Mouse (Mus musculus) thymus, postnatal 10 days (tissue): ENCODE results near the gene Hist2h2ab.
"Not testable (repeated sequence)": the region's sequence is repeated elsewhere in the genome, so short reads cannot be mapped to it uniquely, and the experiment has no call there.

Experiments
- DNase-seq, 2 experiments: peaks; one replicate each; pipeline ENCODE4 v3.0.0; 2021; ENCODE audit warnings: low spot score in 2 of 2

Hist2h2ab gene

GRCm38 (mm10) chr3:96198181-96198580 is 21.5 kb upstream of the Hist2h2ab start:
- peak; percentile 41 to 50 for DNase-seq

DNA sequence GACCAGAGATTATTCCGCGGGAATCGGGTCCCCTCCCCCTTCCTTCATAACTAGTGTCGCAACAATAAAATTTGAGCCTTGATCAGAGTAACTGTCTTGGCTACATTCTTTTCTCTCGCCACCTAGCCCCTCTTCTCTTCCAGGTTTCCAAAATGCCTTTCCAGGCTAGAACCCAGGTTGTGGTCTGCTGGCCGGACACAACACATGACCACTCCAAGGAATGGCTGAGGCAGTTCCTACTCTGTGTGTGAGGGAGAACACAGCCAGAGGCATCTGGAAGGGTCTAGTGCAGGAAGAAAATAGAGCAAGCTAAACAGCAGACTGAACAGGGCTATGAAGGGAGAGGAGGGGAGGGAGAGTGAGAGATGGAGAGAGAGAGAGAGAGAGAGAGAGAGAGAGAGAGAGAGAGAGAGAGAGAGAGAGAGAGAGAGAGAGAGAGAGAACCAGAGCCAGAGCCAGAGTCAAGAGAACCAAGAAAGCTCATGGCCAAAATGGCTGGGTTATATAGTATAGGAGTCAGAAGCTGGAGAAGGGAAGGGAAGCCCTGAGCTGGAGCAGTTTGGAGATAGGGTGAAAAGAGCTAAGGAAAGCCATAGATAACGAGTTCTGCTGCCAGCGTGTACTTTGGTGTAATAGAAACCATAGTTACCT is 20.9 kb upstream of the Hist2h2ab start:
- not testable (repeated sequence) for DNase-seq

- no peak for DNase-seq
Measured at GRCm38 (mm10) chr3:96199731-96200130, 19.9 kb upstream of the Hist2h2ab start.

GRCm38 (mm10) chr3:96207819-96208218 is 11.8 kb upstream of the Hist2h2ab start:
- DNase-seq, result no peak

DNA sequence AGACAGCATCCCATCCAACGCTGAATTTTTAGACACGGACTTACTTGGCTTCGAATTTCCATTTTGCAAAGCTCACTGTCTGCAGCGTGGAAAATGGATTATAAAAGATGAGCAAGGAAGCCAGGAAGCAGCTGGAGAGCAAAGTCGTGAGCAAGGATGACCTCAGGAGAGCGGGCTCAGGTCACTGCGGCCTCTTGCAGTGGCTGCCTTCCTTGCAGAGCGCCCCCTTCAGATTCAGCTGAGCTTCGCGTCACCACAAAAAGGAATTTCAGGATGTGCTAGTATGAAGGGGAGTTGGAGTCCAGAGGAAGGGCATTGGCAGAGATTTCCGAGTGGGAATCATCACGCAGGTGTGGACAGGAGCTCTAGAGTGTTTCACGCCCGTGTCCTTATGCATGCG is 10.4 kb upstream of the Hist2h2ab start:
- DNase-seq, result no peak

GRCm38 (mm10) chr3:96219191-96219641 is 449 bp upstream of the Hist2h2ab start:
- peak; percentile 36 to 46 for DNase-seq

- DNase-seq, result not testable (repeated sequence)
Measured at GRCm38 (mm10) chr3:96220131-96220764, 583 bp downstream of the Hist2h2ab start.

- peak; percentile 91 for DNase-seq
Measured at GRCm38 (mm10) chr3:96220765-96221639, 1.3 kb downstream of the Hist2h2ab start, which contains the start of the genes Hist2h2ac and Hist2h2be. Gene Hist2h2ac (minus strand): TSS chr3:96220880. Gene Hist2h2be (plus strand): TSS chr3:96221119.

- peak; percentile 20 to 38 for DNase-seq
Measured at GRCm38 (mm10) chr3:96221640-96222038, 2.0 kb downstream of the Hist2h2ab start.

DNA sequence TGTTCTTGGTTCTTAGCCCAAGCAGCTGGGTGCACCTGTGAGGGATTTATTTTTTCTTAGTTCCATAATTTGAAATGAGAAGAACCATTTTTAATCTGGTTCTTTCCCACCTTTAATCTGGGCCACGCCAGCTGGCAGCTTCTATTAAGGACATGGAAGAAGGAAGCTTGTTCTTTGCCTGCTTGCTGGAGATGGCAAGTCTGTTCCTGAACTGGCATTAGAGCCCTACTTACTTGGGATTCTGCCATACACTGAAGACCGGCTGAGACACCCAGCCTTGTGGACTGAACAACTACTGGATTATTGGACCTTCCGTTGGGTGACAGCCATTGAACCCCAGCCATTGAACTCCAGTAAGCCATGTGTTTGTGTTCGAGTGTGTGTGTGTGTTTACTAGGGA is 3.1 kb downstream of the Hist2h2ab start:
- no peak for DNase-seq

- DNase-seq, result no peak
Measured at GRCm38 (mm10) chr3:96225421-96225820, 5.8 kb downstream of the Hist2h2ab start.

GRCm38 (mm10) chr3:96226695-96227648 is 7.3 kb downstream of the Hist2h2ab start:
- DNase-seq, result no peak

DNA sequence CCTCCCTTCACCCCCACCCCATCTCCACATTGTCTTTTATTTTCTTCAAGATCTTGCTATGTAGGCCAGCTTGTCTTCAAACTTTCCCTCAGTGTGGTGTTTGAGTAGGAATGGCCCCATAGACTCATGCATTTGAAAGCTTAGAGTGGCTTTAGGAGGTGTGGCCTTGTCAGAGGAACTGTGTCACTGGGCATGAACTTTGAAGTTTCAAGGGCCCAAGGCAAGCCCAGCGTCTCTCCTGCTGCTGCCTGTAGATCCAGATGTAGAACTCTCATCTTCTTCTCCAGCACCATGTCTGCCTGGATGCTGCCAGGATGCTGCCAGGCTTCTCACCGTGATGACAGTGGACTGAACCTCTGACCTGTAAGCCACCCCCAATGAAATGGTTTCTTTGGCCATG is 9.2 kb downstream of the Hist2h2ab start:
- no peak for DNase-seq

DNA sequence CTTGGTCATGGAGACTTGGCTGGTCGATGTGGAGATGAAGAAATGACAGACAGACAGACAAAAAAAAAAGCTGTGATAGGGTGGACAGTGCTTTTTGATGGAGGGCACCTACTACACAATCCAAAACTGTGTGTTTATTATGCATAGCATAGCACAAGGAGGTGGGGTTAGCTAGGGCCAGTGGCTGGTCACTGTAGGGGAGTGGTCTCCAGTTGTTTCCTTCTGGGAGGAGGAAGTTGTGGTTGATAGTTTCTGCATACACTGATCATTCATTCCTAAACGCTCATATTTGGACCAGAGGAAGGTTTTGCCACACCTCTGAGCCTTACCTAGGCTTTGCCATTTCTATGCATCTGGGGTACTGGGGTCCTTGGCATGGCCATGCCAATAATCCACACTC is 10.7 kb downstream of the Hist2h2ab start:
- no peak for DNase-seq

DNA sequence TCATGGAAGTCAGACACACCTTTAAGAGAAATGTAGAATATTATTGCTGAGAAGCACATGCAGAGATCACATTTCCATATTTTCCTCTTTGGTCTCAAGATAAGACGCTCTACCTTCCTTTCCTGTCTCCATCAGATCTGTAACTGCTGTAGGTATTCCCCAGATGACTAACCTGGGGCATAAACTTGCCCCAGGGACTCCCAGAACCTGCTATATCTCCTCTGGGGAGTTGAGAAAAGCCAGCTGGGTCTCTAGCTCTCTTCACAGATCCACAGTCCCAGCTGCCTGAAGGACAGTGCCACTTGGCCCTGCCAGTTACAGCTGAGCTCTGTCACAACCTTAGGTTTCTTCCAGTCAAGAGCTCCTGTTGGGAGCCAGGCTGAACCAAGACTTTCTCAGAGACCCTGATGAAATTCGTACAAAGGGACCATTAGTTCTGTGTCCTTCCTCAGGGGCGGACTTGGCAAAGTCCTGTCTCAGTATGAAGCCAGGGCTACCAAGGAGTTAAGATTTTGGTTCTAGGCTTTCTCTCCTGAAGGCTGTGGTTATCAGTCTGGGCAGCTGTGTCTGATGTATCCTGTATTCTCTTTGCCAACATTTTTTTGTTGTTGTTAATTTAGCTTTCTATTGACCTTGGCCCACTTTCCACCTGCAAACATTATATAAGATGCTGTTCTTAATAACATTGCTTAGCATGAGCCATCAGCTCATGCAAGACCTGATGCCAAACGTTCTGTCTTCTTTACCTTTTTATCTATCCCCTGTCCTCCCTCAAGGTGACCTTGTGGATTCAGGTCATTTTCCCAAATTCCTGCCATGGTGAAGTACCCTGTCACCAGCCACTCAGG is 11.5 kb downstream of the Hist2h2ab start:
- no peak for DNase-seq

GRCm38 (mm10) chr3:96231758-96232120 is 12.1 kb downstream of the Hist2h2ab start:
- no peak for DNase-seq

DNA sequence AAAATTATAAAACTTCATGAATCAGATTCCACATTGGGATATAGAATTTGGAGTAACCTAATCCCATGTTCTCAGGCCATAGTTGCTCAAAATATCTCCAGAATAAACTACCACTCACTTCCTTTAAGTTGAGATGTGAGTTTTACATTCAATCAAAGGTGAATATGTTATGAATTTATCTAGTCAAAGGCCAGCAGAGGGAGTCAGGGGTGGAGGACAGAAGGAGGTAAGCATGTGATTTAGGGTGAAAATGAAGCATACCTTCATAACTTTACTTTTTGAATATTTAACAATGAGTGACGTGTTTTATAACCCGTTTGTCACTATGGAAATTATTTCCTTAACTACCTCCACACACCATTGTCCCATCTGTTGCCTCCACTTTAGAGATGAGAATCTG is 15.2 kb downstream of the Hist2h2ab start:
- DNase-seq, result no peak

DNA sequence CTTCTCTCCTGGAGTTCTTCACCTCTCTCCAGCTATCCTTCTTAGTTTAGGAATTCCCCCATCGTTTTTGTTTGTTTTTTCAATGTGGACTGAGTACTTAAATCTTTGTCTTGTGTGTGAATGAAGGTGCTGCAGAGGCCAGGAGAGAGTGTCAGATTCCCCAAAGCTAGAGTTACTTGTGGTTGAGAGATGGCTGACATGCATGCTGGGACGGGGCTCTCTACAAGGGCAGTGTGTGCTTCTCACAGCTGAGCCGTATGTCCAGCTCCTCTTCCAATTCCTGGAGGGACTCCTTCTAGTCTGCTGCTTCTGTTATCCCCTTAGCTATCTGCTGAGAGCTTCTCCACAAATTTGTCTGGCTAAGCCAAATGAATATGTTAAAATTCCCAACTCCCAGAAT is 16.2 kb downstream of the Hist2h2ab start:
- DNase-seq, result no peak

GRCm38 (mm10) chr3:96236834-96237334 is 17.2 kb downstream of the Hist2h2ab start:
- DNase-seq, result no peak

- DNase-seq, result no peak
Measured at GRCm38 (mm10) chr3:96237335-96237903, 17.8 kb downstream of the Hist2h2ab start.
